Mouse (Mus musculus) midbrain, embryonic 13.5 days (tissue): ENCODE data around the gene Snx21. TPM values are rescaled to one million over a fixed set of nuclear protein-coding genes. Genes with fewer than 3 reads are reported as not detected.

Experiments used
- ATAC-seq: fragments of 200-750 bp; cut with Nextera tagmentation; 2 replicates; pipeline ENCODE4 v1.8.0; 2017; ENCODE audit warnings: mild to moderate bottlenecking, moderate TSS enrichment, moderate library complexity
- H3K27ac ChIP-seq: fragments of 300-500 bp; sonication (generic); 2 replicates; pipeline ENCODE4 v1.5.1; 2015; ENCODE audit warnings: inconsistent platforms, mild to moderate bottlenecking, moderate library complexity
- H3K27me3 ChIP-seq: fragments of 300-500 bp; sonication (generic); 2 replicates; pipeline ENCODE4 v1.6.1; 2015; ENCODE audit warnings: mild to moderate bottlenecking, inconsistent platforms
- H3K36me3 ChIP-seq: fragments of 300-500 bp; sonication (generic); 2 replicates; pipeline ENCODE4 v1.6.1; 2015; ENCODE audit warnings: mild to moderate bottlenecking, inconsistent platforms
- H3K4me1 ChIP-seq: fragments of 300-500 bp; sonication (generic); replicated peaks from 2 replicates; pipeline ENCODE4 v1.6.1; 2015; ENCODE audit warnings: inconsistent platforms
- H3K4me2 ChIP-seq: fragments of 300-500 bp; sonication (generic); replicated peaks from 2 replicates; pipeline ENCODE4 v1.6.1; 2015; ENCODE audit warnings: moderate library complexity, mild to moderate bottlenecking, inconsistent platforms
- H3K4me3 ChIP-seq: fragments of 300-500 bp; sonication (generic); replicated peaks from 2 replicates; pipeline ENCODE4 v1.5.1; 2015; ENCODE audit warnings: mild to moderate bottlenecking, inconsistent platforms
- H3K9ac ChIP-seq: fragments of 300-500 bp; sonication (generic); replicated peaks from 2 replicates; pipeline ENCODE4 v1.6.1; 2015; ENCODE audit warnings: mild to moderate bottlenecking, inconsistent platforms
- H3K9me3 ChIP-seq: fragments of 300-500 bp; sonication (generic); 2 replicates; pipeline ENCODE4 v1.6.1; 2016; ENCODE audit warnings: mild to moderate bottlenecking, inconsistent platforms
- WGBS: fragments of 180-500 bp; shearing (Covaris S2); methylation state at CpG from one replicate; pipeline ENCODE4 v1.1.7; 2015; 5-methylcytosine and 5-hydroxymethylcytosine counted together
- polyA plus RNA-seq: library from polyadenylated mRNA; unstranded; fragments of >200 nt; fragmentation: Nextera tagmentation; extraction: Ambion mirVana; gene quantifications from 2 replicates; pipeline ENCODE4 v1.2.1, GENCODE M21; 2015

Snx21 gene
- polyA plus RNA-seq, 1 experiment from 2014 or later = 17.2 TPM

DNA sequence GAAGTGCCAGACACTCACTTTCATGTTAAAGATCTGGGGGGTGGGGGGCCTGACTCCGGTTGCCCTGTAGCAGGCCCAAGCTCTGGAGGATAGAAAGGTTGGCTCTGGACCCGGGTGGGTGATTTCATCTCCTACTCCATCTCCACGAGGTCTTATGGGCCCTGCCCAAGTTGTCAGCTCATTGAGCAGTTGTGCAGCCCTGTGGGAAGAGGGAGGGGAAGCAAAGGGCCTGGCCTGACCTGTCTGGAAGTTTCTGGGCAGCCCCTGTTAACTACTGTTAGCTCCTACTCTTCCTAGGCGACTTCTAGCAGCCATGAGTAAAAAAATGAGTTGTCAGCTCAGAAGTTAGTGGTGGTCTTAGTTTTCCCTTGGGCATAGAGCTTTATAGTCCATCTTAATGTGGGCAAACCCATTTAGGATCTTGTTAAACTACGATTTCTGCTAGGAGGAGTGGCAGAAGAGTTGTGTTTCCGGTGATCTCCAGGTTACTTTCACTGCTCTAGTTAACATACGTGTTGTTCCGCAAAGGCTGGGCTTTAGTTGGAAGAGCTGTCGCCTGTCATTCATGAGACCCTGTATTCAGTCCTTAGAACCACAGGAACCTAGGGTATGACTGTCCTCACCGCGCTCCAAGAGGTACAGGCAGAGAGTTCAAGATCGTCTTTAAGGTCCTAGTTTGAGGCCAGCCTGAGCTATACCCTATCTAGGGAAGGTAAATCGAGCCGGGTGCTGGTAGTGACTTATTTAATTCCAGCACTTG is 12.2 kb upstream of the Snx21 start:
- Histone ChIP-seq H3K9ac (no peak overlapping the region), H3K4me2 (no peak overlapping the region), H3K27me3 (no peaks in the 10 kb centered on the region), H3K4me1 (peaks cover 26% of the 10 kb centered on the region), H3K9me3 (no peaks in the 10 kb centered on the region), H3K27ac (no peak overlapping the region), H3K36me3 (peaks cover 9% of the 10 kb centered on the region; the same call in 1 of the 2 replicates), H3K4me3 (no peak overlapping the region)
- no peak for ATAC-seq
- 80% methylated on average over 14 of the region's 14 CpGs for WGBS

DNA sequence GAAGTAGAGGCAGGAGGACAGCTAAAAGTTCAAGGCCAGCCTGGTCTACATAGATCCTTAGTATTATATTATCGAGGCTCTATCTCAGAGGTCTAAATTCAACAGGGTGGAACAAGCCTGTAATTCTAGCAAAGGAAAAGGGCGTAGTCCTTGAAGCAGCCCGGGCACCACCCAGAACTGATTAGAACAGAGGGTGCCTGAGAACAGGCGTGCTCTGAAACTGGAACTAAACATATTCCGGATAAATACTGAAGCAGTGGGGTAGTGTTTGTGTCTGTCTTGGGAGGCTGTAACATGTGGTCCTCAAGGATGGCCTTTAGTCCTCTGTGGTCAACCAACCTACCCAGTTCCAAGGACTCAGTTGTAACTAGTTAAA is 11.6 kb upstream of the Snx21 start:
- Histone ChIP-seq H3K9ac (no peak overlapping the region), H3K27me3 (no peaks in the 10 kb centered on the region), H3K36me3 (peaks cover 9% of the 10 kb centered on the region; the same call in 1 of the 2 replicates), H3K4me1 (peaks cover 26% of the 10 kb centered on the region), H3K27ac (no peak overlapping the region), H3K9me3 (no peaks in the 10 kb centered on the region), H3K4me2 (no peak overlapping the region), H3K4me3 (no peak overlapping the region)
- 90% methylated on average over 5 of the region's 5 CpGs for WGBS
- no peak for ATAC-seq

DNA sequence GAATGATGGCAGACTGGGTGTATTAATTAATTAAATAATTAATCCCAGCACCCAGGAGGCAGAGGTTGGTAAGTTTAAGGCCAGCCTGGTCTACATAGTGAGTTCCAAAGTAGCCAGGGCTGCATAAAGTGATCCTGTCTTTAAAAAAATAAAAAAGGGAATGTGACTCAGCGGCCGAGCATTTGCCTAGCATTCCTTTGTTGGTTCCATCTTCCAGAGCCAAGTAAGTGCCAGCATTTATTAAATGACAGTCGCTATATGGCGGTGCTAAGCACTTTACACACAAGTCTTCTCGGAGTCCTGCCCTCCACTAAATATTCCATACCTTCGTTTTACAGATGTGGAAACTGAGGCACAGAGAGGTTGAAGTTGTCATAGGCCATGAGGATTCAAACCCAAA is 9.5 kb upstream of the Snx21 start:
- no peak overlapping the region for H3K4me3 ChIP-seq
- no peaks in the 10 kb centered on the region for H3K27me3 ChIP-seq
- 89% methylated on average over 6 of the region's 6 CpGs for WGBS
- peaks cover 9% of the 10 kb centered on the region; the same call in 1 of the 2 replicates for H3K36me3 ChIP-seq
- H3K4me1 ChIP-seq = peaks cover 13% of the 10 kb centered on the region
- H3K9ac ChIP-seq = no peak overlapping the region
- H3K27ac ChIP-seq = no peak overlapping the region
- H3K9me3 ChIP-seq = no peaks in the 10 kb centered on the region
- ATAC-seq = no peak
- H3K4me2 ChIP-seq = no peak overlapping the region

DNA sequence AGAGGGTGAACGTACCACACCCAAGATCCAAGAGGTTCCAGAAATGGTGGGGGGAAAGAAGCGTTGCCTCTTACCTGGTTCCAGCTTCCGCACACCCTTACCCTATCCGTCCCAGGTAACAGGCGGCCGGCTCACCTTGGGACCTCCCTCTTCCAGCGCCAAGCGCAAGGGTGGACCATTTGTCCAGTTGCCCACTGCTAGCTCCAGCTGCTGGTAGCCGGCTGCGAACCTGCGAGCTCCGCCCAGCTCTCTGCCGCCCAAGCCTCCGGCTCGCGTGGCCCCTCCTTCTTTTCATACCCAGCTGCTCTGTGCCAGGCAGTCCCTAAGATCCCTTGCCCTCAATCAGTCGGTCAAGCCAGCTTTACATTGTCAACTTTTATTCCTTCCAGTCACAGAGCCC is 8.8 kb upstream of the Snx21 start:
- H3K4me3 ChIP-seq = no peak overlapping the region
- H3K27ac ChIP-seq = no peak overlapping the region
- H3K9me3 ChIP-seq = no peaks in the 10 kb centered on the region
- WGBS = 72% methylated on average over 17 of the region's 17 CpGs
- ATAC-seq = no peak
- H3K9ac ChIP-seq = no peak overlapping the region
- H3K27me3 ChIP-seq = no peaks in the 10 kb centered on the region
- H3K4me2 ChIP-seq = no peak overlapping the region
- H3K36me3 ChIP-seq = peaks cover 4% of the 10 kb centered on the region; the same call in 1 of the 2 replicates
- H3K4me1 ChIP-seq = peaks cover 6% of the 10 kb centered on the region

DNA sequence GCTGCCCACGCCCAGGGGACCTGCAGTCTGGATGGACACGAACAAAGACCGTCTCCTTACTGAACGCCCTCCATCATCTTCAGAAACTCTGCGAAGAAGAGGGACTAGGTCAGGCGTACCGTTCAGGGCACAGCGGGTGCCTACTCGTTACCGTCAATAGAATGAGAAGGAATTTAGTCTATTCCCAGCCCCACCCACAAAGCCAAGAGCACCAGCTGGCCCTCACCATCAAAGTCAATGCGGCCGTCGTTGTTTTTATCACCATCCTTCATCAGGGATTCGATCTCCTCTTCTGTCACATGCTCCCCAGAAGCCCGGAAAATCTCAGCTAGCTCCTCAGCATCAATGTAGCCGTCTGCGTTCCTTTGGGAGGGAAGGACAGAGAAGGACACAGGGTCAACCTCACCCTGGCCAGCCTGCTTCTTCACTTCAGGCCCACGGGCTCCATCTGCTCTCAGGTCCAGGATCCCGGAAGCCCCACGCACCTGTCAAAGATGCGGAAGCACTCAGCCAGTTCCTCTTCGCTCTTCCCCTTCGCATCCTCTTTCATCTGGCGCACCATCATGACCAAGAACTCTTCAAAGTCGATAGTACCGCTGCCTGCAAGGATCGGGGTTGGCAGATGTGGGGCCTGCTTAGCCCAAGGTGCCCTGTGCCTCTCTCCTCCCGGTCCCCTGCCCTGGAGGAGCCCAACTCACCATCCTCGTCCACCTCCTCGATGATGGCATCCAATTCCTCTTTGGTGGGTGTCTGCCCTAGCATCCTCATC is 8.2 kb upstream of the Snx21 start:
- Histone ChIP-seq H3K4me2 (no peak overlapping the region), H3K27me3 (no peaks in the 10 kb centered on the region), H3K27ac (no peak overlapping the region), H3K36me3 (peaks cover 4% of the 10 kb centered on the region; the same call in 1 of the 2 replicates), H3K4me3 (no peak overlapping the region), H3K4me1 (no peaks in the 10 kb centered on the region), H3K9me3 (no peaks in the 10 kb centered on the region), H3K9ac (no peak overlapping the region)
- WGBS = 86% methylated on average over 30 of the region's 30 CpGs
- ATAC-seq = no peak

DNA sequence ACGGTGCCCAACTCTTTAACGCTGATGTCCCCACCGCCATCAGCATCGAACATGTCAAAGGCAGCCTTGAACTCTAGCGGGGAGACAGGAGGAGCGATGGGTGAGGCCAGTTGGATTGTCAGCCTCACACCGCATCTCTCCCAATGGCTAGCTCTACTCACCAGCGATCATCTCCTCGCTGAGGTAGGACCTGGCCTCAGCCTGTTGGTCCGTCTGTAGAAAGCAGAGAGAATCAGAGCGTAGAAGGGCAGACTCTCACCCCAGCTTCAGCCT is 7.7 kb upstream of the Snx21 start:
- WGBS = 88% methylated on average over 11 of the region's 11 CpGs
- Histone ChIP-seq H3K27me3 (0 out of 2 replicates have a peak, but pooled peaks cover 4% of the 10 kb centered on the region), H3K4me3 (no peak overlapping the region), H3K36me3 (peaks cover 2% of the 10 kb centered on the region; the same call in 1 of the 2 replicates), H3K9me3 (no peaks in the 10 kb centered on the region), H3K9ac (no peak overlapping the region), H3K4me1 (no peaks in the 10 kb centered on the region), H3K27ac (no peak overlapping the region), H3K4me2 (no peak overlapping the region)
- ATAC-seq = no peak

DNA sequence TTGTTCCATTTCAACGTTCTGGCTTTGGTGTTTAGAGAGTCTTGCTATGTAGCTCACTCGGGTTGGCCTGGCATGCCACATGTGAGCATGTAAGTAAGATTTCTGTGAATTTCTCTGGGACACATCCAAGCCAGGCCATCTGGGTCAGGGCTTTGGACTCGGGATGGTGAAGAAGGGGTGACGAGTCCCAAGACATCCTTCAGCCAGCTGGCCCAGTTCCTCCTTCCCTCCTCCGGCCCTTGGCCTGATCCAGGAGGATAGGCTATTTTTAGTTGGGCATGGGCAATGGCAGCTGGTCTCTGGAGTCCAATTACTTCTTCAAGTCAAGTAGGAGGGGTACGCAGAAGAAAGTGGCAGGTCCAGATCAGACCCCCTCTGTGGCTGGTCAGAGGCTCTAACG is 6.8 kb upstream of the Snx21 start:
- ATAC-seq = no peak
- WGBS = 85% methylated on average over 7 of the region's 7 CpGs

DNA sequence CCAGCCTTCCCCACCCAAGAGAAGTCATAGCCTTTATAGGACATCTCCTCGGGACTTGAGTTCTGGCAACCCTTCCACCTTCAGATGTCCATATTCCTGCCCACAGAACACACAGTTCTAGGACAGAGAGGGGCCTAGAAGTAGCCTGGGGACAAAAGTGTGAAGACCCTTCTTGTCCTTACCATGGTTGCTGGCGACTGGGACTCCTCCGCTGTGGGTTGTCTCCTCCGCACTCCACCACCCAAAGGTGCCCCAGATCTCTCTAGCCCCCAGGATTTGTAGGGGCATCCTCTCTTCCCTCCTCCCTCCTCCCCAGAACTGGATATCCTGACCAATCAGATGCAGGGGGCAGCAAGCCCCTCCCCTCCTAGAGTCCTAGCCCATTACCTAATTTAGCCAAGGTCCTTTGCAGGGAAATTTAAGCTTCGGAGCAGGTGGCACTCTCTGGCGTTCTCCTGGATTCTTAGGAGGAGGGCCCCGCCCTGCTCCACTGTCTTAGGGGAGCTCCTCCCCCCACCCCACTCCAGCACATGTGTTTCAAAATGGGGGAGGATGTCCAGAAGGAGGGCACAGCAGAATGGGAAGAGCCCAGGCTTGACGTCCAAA is 6.0 kb upstream of the Snx21 start, which contains the start of gene Tnnc2:
Tnnc2 (minus strand) TSS at position 487 of the 606 bp plus-strand sequence.
- no peak within 1 kb of the TSS for H3K4me3 ChIP-seq
- H3K4me2 ChIP-seq = no peak within 1 kb of the TSS
- H3K27ac ChIP-seq = no peak within 1 kb of the TSS
- no peak for ATAC-seq
- H3K4me1 ChIP-seq = 0 out of 2 replicates have a peak, but pooled peaks cover under 1% of the 10 kb centered on the region
- no peaks in the 10 kb centered on the region for H3K9me3 ChIP-seq
- 74% methylated on average over 8 of the region's 8 CpGs for WGBS
- no peaks in the 10 kb centered on the region for H3K36me3 ChIP-seq
- peaks cover 12% of the 10 kb centered on the region; the same call in 1 of the 2 replicates for H3K27me3 ChIP-seq
- no peak within 1 kb of the TSS for H3K9ac ChIP-seq

More for the DNA sequence above, 6.8 kb upstream of the Snx21 start:
- H3K4me2 ChIP-seq = no peak overlapping the region
- no peaks in the 10 kb centered on the region for H3K9me3 ChIP-seq
- peaks cover 6% of the 10 kb centered on the region; the same call in 1 of the 2 replicates for H3K27me3 ChIP-seq
- H3K4me3 ChIP-seq = no peak overlapping the region
- H3K9ac ChIP-seq = no peak overlapping the region
- H3K4me1 ChIP-seq = no peaks in the 10 kb centered on the region
- H3K27ac ChIP-seq = no peak overlapping the region
- no peaks in the 10 kb centered on the region for H3K36me3 ChIP-seq

DNA sequence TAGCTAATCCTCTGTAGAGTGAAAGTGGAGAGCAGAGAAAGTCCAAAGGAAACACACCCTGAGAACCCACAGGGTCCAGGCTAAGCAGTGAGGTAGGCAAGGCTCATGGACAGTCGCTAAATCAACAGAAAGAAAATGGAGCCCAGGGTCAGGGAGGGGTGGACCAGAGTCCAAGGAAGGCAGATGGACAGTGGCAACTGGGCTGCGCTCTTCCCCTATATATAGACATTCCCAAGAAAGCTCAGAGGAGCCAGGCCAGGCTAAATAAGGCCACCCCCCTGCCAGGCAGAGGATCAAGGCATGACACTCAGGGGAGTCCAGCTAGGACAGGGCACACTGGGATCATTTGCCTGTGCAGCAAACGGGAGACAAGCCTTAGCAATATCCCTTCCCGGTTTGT is 3.7 kb upstream of the Snx21 start:
- Histone ChIP-seq H3K36me3 (no peaks in the 10 kb centered on the region), H3K9ac (no peak overlapping the region), H3K9me3 (no peaks in the 10 kb centered on the region), H3K4me1 (peaks cover 18% of the 10 kb centered on the region), H3K27ac (no peak overlapping the region), H3K27me3 (peaks cover 12% of the 10 kb centered on the region; the same call in 1 of the 2 replicates), H3K4me3 (no peak overlapping the region), H3K4me2 (no peak overlapping the region)
- 76% methylated on average over 4 of the region's 4 CpGs for WGBS
- no peak for ATAC-seq

DNA sequence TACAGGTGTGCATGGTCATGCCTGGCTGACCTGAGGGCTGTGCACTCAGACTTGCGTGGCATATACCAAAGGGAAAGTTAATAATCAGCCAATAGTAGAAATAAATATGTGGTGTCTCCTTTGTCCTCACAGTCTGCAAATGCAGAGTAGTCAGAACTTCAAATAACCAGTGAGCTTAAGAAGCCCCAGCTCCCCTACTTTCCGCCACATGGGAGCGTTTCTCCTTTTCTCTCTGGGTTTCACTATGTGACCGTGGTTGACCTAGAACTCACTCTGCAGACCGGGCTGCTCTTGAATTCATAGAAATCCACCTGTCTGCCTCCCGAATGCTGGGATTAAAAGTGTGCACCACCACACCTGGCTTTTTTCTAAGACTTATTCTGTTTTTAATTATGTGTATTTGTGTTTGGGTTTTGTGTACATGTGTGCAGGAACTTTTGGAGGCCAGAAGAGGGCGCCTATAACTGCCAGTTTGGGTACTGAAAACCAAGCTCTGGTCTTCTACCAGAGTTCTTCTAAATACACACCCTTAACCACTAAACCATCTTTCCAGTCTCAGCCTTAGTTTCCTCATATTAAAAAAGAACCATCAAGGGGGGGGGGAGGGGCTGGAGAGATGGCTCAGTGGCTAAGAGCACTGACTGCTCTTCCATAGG is 1.6 kb upstream of the Snx21 start:
- peaks cover 3% of the 10 kb centered on the region; the same call in 1 of the 2 replicates for H3K36me3 ChIP-seq
- no peaks in the 10 kb centered on the region for H3K9me3 ChIP-seq
- H3K4me1 ChIP-seq = peaks cover 22% of the 10 kb centered on the region
- WGBS = 76% methylated on average over 7 of the region's 7 CpGs
- no peak overlapping the region for H3K9ac ChIP-seq
- H3K27ac ChIP-seq = no peak overlapping the region
- no peak for ATAC-seq
- H3K4me3 ChIP-seq = no peak overlapping the region
- H3K27me3 ChIP-seq = peaks cover 12% of the 10 kb centered on the region; the same call in 1 of the 2 replicates
- H3K4me2 ChIP-seq = no peak overlapping the region

DNA sequence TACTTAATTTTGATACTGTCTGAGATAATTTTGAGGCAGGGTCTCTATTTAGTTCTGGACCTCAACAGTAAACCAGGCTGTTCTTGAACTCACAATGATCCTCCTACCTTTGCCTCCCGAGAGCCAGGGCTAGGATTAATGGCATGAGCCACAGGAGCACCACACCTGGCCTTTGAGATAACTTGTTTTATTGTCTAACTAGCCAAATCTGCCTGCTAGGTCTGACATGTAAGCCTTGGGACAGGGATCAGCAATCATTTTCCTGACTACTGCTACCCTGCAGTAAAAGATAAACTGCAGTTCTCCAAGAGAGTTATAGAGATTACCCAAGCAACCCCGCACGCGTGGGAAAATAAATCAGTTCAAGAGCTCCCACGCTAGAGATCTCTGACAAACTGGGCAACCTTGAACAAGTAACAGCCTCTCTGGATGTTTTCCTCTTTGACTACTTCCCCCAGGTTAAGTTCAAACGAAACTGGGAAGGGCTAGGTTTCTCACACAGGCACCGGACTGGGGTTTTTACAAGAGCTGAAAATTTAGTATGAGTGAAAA is 678 bp upstream of the Snx21 start:
- Histone ChIP-seq H3K27ac (no peak overlapping the region), H3K9me3 (no peaks in the 10 kb centered on the region), H3K4me3 (peak overlapping the region; percentile 59), H3K4me2 (peak overlapping the region; percentile 64), H3K27me3 (peaks cover 12% of the 10 kb centered on the region; the same call in 1 of the 2 replicates), H3K36me3 (peaks cover 8% of the 10 kb centered on the region), H3K9ac (peak overlapping the region; percentile 65), H3K4me1 (peaks cover 22% of the 10 kb centered on the region)
- ATAC-seq = no peak
- WGBS = 21% methylated on average over 7 of the region's 7 CpGs
